Mouse (Mus musculus) cerebellum, adult 2 months (tissue): ENCODE results near the gene Iffo2. TPM values are rescaled to one million over a fixed set of nuclear protein-coding genes. Genes with fewer than 3 reads are reported as not detected.

Experiments
- DNase-seq, 2 experiments: peaks; one replicate each; pipeline ENCODE4 v3.0.0; 2021
- H3K27ac ChIP-seq: fragments of 200-500 bp; 2 replicates; pipeline ENCODE4 v1.5.1; 2012; ENCODE audit warnings: low read length, control low read depth, inconsistent platforms; ENCODE audit not compliant: insufficient read depth
- H3K27me3 ChIP-seq: fragments of 200-500 bp; 2 replicates; pipeline ENCODE4 v1.6.1; 2012; ENCODE audit warnings: inconsistent platforms, mild to moderate bottlenecking, low read length, moderate library complexity; ENCODE audit not compliant: control insufficient read depth, insufficient read depth
- H3K4me1 ChIP-seq: fragments of 200-500 bp; 2 replicates; pipeline ENCODE4 v1.6.1; 2011; ENCODE audit warnings: low read length; ENCODE audit not compliant: control insufficient read depth, insufficient read depth
- H3K4me3 ChIP-seq: fragments of 200-500 bp; replicated peaks from 2 replicates; pipeline ENCODE3; 2011; ENCODE audit warnings: mild to moderate bottlenecking, low read depth, low read length, control low read depth; ENCODE audit not compliant: insufficient read depth
- CTCF ChIP-seq: fragments of 200-500 bp; IDR thresholded peaks from 2 replicates; pipeline ENCODE4 v1.5.1; 2011; ENCODE audit warnings: low read depth, mild to moderate bottlenecking, control low read depth, low read length, moderate library complexity, borderline replicate concordance; ENCODE audit not compliant: insufficient read depth
- POLR2A ChIP-seq: fragments of 200-500 bp; IDR thresholded peaks from 2 replicates; pipeline ENCODE4 v1.6.1; 2011; ENCODE audit warnings: low read length, control low read depth, borderline replicate concordance; ENCODE audit not compliant: insufficient read depth
- WGBS: fragments of 180-500 bp; shearing (Covaris S2); methylation state at CpG from one replicate; pipeline ENCODE4 v1.1.7; 2018; 5-methylcytosine and 5-hydroxymethylcytosine counted together
- polyA plus RNA-seq: library from polyadenylated mRNA; depleted of rRNA; stranded (reverse); fragments of >200 nt; gene quantifications from 2 replicates; pipeline ENCODE4 v1.2.3, GENCODE M21; 2012

Iffo2 gene
- polyA plus RNA-seq, 1 experiment, result 19.1 TPM

DNA sequence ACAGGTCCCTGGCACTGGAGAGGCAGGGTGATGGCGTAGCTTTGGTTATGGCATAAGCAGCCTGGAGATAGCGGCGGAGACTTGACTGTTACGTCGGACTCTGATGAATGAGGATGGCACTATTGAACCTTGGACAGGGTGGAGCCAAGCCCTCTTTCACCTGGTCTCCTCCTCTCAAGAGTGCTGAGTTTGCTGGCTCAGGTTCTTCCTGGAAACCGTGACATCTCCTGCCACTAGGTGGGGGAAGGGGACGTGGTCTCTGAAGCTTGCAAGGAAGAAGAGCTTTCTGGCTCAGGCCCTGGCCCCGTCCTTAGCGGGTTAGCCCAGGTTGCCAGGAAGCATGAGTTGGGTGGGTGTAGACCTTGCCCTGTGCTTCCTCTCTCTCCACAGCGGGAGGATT is 99.8 kb downstream of the Iffo2 start:
- Histone ChIP-seq H3K27ac (no peak overlapping the region), H3K4me3 (no peak overlapping the region), H3K27me3 (no peaks in the 10 kb centered on the region), H3K4me1 (peaks cover 5% of the 10 kb centered on the region)
- no peak for TF ChIP-seq POLR2A
- TF ChIP-seq CTCF, result no peak
- 74% methylated on average over 10 of the region's 10 CpGs for WGBS
- no peak for DNase-seq

DNA sequence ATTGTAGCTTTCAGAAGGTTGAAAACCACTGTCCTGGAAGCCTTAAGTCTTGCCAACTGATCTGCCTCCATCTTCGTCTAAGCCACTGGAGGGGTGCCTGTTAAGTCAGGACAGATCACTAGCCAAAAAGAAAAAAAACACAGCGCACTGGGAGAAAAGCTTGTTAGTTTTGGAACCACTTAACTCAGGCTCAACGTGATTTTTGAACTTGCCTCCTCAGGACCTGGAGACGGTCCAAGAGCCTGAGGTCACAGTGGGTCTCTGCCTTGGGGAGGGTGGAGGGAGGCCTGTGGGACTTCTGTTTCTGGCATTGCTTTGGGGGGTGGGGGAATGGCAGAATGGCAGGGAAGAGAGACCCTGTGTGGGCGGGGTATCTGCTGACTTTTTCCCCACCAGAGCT is 100.8 kb downstream of the Iffo2 start:
- TF ChIP-seq POLR2A (no peak), CTCF (no peak)
- no peak overlapping the region for H3K27ac ChIP-seq
- no peak for DNase-seq
- 56% methylated on average over 5 of the region's 5 CpGs for WGBS
- H3K4me3 ChIP-seq, result no peak overlapping the region
- H3K27me3 ChIP-seq, result no peaks in the 10 kb centered on the region
- peaks cover 12% of the 10 kb centered on the region for H3K4me1 ChIP-seq

- TF ChIP-seq POLR2A, result no peak
- TF ChIP-seq CTCF, result no peak
- Histone ChIP-seq H3K4me1 (peaks cover 12% of the 10 kb centered on the region), H3K27me3 (no peaks in the 10 kb centered on the region), H3K4me3 (no peak overlapping the region), H3K27ac (no peak overlapping the region)
- 76% methylated on average over 7 of the region's 7 CpGs for WGBS
- no peak for DNase-seq
Observed at GRCm38 (mm10) chr4:139631569-139632253, 101.4 kb downstream of the Iffo2 start.

DNA sequence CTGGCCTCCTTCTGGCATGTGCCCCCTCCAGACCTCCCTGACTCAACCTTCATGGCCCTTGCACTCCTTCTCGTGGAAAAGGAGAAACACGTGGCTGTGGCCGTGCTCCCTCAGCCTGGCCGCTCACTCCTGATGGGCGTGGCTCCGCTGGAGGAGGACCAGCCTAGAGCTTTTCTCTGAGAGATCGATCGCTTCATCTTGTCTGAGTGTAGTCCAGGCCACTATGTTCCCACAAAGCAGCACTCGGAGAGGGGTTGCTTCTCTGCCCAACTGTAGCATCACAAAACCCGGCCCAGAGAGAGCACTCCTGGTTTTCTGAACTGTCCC is 101.9 kb downstream of the Iffo2 start:
- no peak for TF ChIP-seq CTCF
- TF ChIP-seq POLR2A, result no peak
- H3K27ac ChIP-seq, result no peak overlapping the region
- 69% methylated on average over 10 of the region's 10 CpGs for WGBS
- no peak overlapping the region for H3K4me3 ChIP-seq
- DNase-seq, result no peak
- H3K4me1 ChIP-seq, result peaks cover 12% of the 10 kb centered on the region
- no peaks in the 10 kb centered on the region for H3K27me3 ChIP-seq

- Histone ChIP-seq H3K27me3 (no peaks in the 10 kb centered on the region), H3K4me1 (peaks cover 7% of the 10 kb centered on the region; the same call in 1 of the 2 replicates), H3K4me3 (no peak overlapping the region), H3K27ac (no peak overlapping the region)
- TF ChIP-seq POLR2A (no peak), CTCF (peak; percentile 99)
- DNase-seq, result peak; percentile 54 to 82
- 28% methylated on average over 7 of the region's 7 CpGs for WGBS
Observed at GRCm38 (mm10) chr4:139636373-139636772, 106.0 kb downstream of the Iffo2 start.

DNA sequence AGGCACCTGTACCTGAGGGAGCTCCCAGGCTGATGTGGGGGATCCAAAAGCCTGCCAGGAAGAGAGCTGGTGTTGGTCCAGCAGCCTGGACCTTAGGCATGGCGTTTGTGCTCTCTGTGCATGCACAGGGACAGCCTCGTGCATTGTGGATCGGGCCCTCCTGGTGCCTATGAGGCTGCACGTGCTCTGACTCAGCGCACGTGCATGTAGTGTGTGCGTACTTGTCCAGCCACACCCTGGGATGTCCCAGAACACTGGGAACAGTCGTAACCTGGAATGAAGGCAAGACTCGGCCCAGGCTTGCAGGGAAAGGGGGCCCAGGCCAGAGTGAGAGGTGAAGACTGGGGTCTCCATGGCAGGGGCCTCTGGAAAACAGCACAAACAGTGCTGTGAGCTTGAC is 107.5 kb downstream of the Iffo2 start:
- WGBS, result 90% methylated on average over 9 of the region's 9 CpGs
- no peak for DNase-seq
- no peak overlapping the region for H3K4me3 ChIP-seq
- no peaks in the 10 kb centered on the region for H3K27me3 ChIP-seq
- peaks cover 7% of the 10 kb centered on the region; the same call in 1 of the 2 replicates for H3K4me1 ChIP-seq
- TF ChIP-seq POLR2A (no peak), CTCF (no peak)
- H3K27ac ChIP-seq, result no peak overlapping the region

GRCm38 (mm10) chr4:139638356-139638755 is 108.0 kb downstream of the Iffo2 start:
- WGBS, result 93% methylated on average over 16 of the region's 16 CpGs
- Histone ChIP-seq H3K27ac (no peak overlapping the region), H3K27me3 (no peaks in the 10 kb centered on the region), H3K4me3 (no peak overlapping the region), H3K4me1 (peaks cover 7% of the 10 kb centered on the region; the same call in 1 of the 2 replicates)
- no peak for DNase-seq
- TF ChIP-seq CTCF (no peak), POLR2A (no peak)

- Histone ChIP-seq H3K4me1 (peaks cover 7% of the 10 kb centered on the region; the same call in 1 of the 2 replicates), H3K27me3 (no peaks in the 10 kb centered on the region), H3K27ac (no peak overlapping the region), H3K4me3 (no peak overlapping the region)
- no peak for DNase-seq
- TF ChIP-seq POLR2A, result no peak
- 72% methylated on average over 12 of the region's 12 CpGs for WGBS
Observed at GRCm38 (mm10) chr4:139639801-139640200, 109.5 kb downstream of the Iffo2 start.
